Mouse (Mus musculus): Measurements from ENCODE around the gene Vdr. TPM values are rescaled to one million over a fixed set of nuclear protein-coding genes. Genes with fewer than 3 reads are reported as not detected.

Vdr gene
- total RNA-seq, 2 experiments from 2014 or later: 6.3 to 21.2 TPM

DNA sequence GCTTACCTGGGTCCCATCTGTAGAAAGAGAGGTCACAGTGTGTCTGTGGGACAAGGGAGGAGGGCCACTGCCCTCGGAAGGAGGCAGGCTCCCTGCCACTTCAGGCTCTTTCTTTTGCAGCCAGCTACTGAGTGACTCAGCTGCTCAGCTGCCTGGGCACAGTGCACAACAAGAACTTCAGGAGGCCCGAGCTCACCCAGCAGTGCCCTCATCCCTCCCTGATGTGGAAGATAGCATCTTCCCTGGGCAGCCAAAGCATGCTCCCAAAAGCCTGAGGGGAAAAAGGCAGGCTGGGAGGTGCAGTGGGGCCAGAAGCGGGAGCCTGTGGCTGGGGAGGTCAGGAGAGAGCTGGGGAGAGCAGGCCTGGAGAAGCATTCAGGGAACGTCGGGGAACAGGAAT lies 95.7 kb downstream of the Vdr start:
- no peak for DNase-seq (ENCODE audit: low spot score in 2 of 2)

DNA sequence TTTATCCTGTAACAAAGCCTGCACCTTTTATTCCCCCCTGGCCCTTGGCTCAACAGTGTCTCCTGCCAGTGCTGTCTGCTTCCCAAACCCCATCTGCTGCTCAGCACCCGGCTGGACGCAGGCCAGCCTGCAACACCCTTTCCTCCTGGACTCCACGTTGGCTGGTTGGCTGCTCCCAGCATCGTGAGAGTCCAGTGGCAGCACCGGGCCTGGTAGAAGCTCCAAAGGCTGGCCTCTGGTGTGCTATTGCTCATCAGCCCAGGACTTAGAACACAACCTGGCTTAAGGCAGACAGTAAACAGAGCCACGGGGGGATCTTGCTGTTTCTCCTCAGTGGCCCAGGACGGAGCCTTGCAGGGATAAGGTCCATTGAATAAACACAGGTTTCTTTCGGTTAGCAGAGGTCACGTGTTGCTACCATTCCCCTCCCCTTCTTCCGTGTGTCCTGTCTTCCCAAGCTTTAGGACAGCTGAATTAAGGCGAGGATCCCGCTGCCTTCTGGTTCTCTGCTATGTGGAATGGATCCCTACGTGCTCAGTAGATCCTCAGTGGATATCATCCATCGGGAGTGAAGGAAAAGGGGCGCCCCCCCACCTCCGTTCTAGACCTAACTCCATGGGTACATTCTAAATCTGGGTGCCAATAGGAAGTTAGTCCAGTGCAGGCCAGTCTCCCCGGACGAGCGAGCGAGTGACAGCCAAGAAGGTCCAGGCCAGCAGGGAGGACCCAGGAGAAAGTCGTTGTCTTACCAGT lies 96.8 kb downstream of the Vdr start:
- peak; percentile 37 to 40 for DNase-seq (ENCODE audit: low spot score in 2 of 2)

DNA sequence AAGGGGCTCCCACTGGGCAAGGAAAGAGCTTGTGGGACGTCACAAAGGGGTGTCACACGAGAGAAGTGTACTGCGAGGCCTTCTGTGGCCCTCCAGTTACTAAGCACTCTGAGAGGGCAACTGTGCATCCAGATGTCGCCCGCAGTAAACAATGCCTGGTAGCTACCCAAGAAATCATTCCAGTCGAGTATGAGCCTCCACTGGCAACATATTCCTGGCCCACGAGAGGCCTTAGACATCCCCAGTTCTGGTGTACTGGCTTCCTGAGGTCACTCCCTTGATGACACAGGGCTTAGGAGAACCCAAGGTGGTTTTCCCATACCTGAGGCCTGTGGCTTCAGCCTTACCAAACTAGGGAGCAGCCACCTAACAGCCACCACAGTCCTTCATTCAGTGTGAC lies 97.6 kb downstream of the Vdr start:
- no peak for DNase-seq (ENCODE audit: low spot score in 2 of 2)

DNA sequence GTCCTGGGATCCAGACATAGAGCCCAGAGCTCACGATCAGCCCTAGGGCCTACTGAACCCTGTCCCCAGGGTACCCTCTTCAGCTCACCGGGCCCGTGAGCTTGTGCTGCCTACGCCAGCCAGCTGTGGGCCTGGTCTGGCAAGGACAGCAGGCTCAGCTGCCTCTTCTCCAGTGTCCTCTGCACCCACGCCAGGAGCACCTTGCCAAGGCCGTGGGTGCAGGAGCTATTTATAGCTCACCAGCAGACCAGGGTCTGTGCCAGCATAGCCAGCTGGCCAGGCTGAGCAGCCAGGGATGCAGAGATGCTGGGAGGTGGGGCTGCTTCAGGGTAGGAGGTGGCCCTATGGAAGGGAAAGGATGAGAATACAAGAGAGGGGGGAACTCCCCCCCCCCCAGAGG lies 98.3 kb downstream of the Vdr start:
- DNase-seq (ENCODE audit: low spot score in 2 of 2): peak in 1 of 2 experiments; percentile 56

DNA sequence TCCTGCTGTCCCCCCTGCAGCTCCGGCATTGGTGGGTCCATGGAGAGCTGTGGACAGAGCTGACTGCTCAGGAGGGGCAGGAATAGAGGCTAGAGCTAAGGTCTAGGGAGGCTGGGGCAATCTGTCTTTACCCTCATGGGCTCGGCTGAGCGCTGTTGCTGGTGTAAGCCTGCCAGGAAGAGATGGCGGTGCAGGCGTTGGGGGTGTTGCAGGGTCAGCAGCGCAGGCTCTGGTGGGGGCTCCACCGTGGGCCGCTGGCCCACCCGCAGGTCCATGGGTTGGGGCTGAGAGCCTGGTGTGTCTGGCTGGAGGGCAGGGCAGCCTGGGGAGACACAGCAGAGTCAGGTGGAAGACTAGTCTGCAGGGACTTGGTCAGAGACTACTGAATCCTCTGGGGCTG lies 99.1 kb downstream of the Vdr start:
- peak in 1 of 2 experiments; percentile 16 for DNase-seq (ENCODE audit: low spot score in 2 of 2)

DNA sequence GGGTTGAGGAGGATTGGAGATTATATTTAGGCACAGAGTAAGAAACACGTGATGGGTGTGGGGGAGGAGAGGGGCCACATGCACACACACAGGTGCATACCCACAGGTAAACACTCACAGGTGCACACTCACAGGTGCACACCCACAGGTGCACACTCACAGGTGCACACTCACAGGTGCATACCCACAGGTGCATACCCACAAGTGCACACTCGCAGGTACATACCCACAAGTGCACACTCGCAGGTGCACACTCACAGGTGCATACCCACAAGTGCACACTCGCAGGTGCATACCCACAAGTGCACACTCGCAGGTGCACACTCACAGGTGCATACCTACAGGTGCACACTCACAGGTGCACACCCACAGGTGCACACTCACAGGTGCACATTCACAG lies 100.0 kb downstream of the Vdr start:
- no peak for DNase-seq (ENCODE audit: low spot score in 2 of 2)

DNA sequence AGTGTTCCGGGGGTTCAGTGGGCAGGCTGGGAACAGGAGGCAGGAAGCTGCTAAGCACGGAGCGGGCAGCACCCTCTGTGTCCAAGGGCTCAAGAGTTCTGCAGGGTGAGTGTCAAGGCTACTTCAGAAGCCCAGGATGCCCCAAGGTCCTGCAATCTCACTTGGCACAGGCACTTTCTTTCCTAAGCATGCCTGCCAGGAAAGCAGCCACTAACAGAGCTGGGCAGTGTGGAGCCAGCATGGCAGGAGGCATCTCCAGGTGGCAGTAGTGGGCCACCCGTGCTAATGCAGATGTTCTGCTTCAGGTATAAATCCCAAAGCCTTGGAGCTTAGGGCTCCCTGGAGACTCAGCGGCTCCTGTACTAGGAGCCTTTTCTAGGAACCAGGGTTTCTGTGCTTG lies 100.5 kb downstream of the Vdr start:
- peak in 1 of 2 experiments; percentile 51 for DNase-seq (ENCODE audit: low spot score in 2 of 2)

DNA sequence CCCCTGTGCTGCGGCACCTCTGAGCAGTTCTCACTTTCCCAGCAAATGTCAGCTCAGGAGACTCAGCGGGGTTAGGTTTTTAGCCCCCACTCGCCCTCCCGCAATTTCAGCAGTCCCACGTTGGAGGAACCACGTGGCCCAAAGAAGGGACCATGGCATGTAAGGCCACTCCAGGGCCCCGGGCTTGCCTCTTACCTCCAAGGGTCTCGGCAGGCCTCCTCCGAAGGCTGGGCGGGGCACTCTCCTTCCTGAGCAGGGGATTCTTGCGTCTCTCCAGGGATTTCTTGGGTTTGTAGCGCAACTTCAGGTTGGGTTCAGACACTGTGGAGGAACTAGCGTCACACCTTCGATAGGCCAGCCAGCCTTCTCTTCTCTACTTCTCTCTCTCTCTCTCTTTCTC lies 101.2 kb downstream of the Vdr start:
- peak in 1 of 2 experiments; percentile 12 for DNase-seq (ENCODE audit: low spot score in 2 of 2)

DNA sequence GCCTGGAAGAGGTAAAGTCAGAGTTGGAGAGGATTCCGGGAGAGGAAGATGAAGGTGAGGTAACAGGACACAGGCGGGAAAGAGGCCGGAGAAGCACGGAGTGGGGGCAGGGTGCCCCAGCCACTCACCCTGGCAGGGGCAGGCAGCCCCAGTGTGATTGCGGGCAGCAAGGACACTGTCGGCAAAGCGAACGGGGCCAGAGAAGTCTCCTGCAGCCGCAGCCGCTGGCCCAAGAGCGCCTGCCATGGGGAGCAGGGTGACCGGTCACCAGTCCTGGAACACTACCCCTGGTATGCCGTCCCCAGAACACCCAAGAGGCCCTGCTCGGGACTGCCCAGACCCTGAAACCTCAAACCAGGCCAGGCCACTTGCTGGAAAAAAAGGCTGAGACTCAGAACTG lies 101.9 kb downstream of the Vdr start:
- DNase-seq (ENCODE audit: low spot score in 2 of 2): no peak

DNA sequence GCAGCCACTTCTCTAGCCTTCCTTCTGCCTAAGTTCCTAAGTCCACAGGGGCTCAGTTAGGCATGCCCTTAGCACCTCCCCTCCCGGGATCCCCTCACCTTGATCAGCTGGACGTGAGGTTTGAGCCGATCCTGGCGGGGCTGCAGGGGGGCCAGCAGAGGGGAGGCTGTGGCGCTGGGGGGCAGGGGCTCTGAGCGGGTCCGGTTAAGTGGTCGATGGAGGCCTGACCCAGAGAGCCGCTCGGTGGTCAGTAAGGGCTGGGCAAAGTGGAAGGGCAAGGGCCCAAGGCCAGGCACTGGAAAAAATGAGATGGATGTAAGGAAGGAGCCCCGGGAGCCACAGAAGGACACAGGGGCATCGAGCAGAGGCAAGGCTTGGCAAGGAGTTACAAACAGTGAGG lies 102.6 kb downstream of the Vdr start:
- DNase-seq (ENCODE audit: low spot score in 2 of 2): no peak

Other genes starting within 250 kb of the Vdr start
- 10 to 100 TPM; 14.7 to 16.2 TPM for gene Rpap3, start 204.8 kb downstream of the Vdr start, total RNA-seq (2021)
- gene Endou, start 179.3 kb downstream of the Vdr start, total RNA-seq (2021): 1 to 10 TPM in 1 of 2 experiments, under 1 TPM in 1; 0.30 to 1.2 TPM
- gene Rapgef3, start 142.7 kb downstream of the Vdr start, total RNA-seq (2021): 10 to 100 TPM; 13.2 to 25.2 TPM
- gene Slc48a1, start 132.1 kb downstream of the Vdr start, total RNA-seq (2021): 100 to 1,000 TPM; 114 to 139 TPM
- gene Hdac7, start 66.1 kb downstream of the Vdr start, total RNA-seq (2021): 10 to 100 TPM; 29.7 to 55.2 TPM
- 10 to 100 TPM; 58.7 to 65.1 TPM for gene Tmem106c, start 53.6 kb upstream of the Vdr start, total RNA-seq (2021)
- not detected for gene Col2a1, start 94.1 kb upstream of the Vdr start, total RNA-seq (2021)
- gene Pfkm, start 182.0 kb upstream of the Vdr start, total RNA-seq (2021): 10 to 100 TPM; 71.0 to 86.3 TPM
- gene Senp1, start 183.1 kb upstream of the Vdr start, total RNA-seq (2021): 10 to 100 TPM; 16.3 to 16.9 TPM